Mouse (Mus musculus): ENCODE results near the gene Chd1l. TPM values are rescaled to one million over a fixed set of nuclear protein-coding genes. Genes with fewer than 3 reads are reported as not detected.

Gene Chd1l
- polyA plus RNA-seq, 1 experiment from 2014 or later: 17.7 TPM

- Histone ChIP-seq H3K4me3 (no peak overlapping the region), H3K9me3 (peaks cover 5% of the 10 kb centered on the region), H3K9ac (no peak overlapping the region), H3K27ac (no peak overlapping the region), H3K4me2 (no peak overlapping the region), H3K4me1 (no peaks in the 10 kb centered on the region), H3K27me3 (no peaks in the 10 kb centered on the region), H3K36me3 (no peaks in the 10 kb centered on the region)
- WGBS: 69% methylated on average over 13 of the region's 13 CpGs
- ATAC-seq (ENCODE audit: insufficient number of reproducible peaks, insufficient read depth, low FRiP score, low TSS enrichment, low read depth): no peak
Measured at GRCm38 (mm10) chr3:97521946-97522731, 87.9 kb downstream of the Chd1l start.

GRCm38 (mm10) chr3:97519883-97520282, 90.1 kb downstream of the Chd1l start:
- no peaks in the 10 kb centered on the region for H3K4me1 ChIP-seq
- H3K4me2 ChIP-seq: no peak overlapping the region
- H3K4me3 ChIP-seq: no peak overlapping the region
- peaks cover 5% of the 10 kb centered on the region for H3K9me3 ChIP-seq
- H3K9ac ChIP-seq: no peak overlapping the region
- no peak overlapping the region for H3K27ac ChIP-seq
- H3K36me3 ChIP-seq: no peaks in the 10 kb centered on the region
- ATAC-seq (ENCODE audit: insufficient number of reproducible peaks, insufficient read depth, low FRiP score, low TSS enrichment, low read depth): no peak
- WGBS: 95% methylated on average over 11 of the region's 11 CpGs
- no peaks in the 10 kb centered on the region for H3K27me3 ChIP-seq

GRCm38 (mm10) chr3:97512296-97512695, 97.7 kb downstream of the Chd1l start:
- H3K36me3 ChIP-seq: no peaks in the 10 kb centered on the region
- H3K4me1 ChIP-seq: no peaks in the 10 kb centered on the region
- H3K27me3 ChIP-seq: no peaks in the 10 kb centered on the region
- no peak for ATAC-seq (ENCODE audit: insufficient number of reproducible peaks, insufficient read depth, low FRiP score, low TSS enrichment, low read depth)
- no peak overlapping the region for H3K27ac ChIP-seq
- WGBS: 88% methylated on average over 3 of the region's 3 CpGs
- no peak overlapping the region for H3K4me2 ChIP-seq
- no peak overlapping the region for H3K4me3 ChIP-seq
- no peaks in the 10 kb centered on the region for H3K9me3 ChIP-seq
- H3K9ac ChIP-seq: no peak overlapping the region

Other genes with a start within 250 kb of the Chd1l start
- gene Olfr1402, start 188.2 kb downstream of the Chd1l start, polyA plus RNA-seq (2015; fragmentation: Nextera tagmentation; extraction: Ambion mirVana): not detected in 2 replicates
- gene Fmo5, start 18.6 kb upstream of the Chd1l start, polyA plus RNA-seq (2015; fragmentation: Nextera tagmentation; extraction: Ambion mirVana): 2.1 and 3.1 TPM in 2 replicates
- 6.7 and 7.0 TPM in 2 replicates for gene Prkab2, start 48.0 kb upstream of the Chd1l start, polyA plus RNA-seq (2015; fragmentation: Nextera tagmentation; extraction: Ambion mirVana)
- gene Gm17651, start 64.5 kb upstream of the Chd1l start, polyA plus RNA-seq (2015; fragmentation: Nextera tagmentation; extraction: Ambion mirVana): not detected in 2 replicates